Mouse (Mus musculus) small intestine, adult 2 months (tissue): ENCODE results near the gene Gucy1b2.

Experiments used
- CTCF ChIP-seq: fragments of 200-500 bp; IDR thresholded peaks from 2 replicates; pipeline ENCODE4 v1.5.1; 2012; ENCODE audit warnings: low read depth, mild to moderate bottlenecking, control low read depth, inconsistent platforms, low read length, moderate library complexity, mixed read lengths; ENCODE audit not compliant: insufficient replicate concordance, insufficient read length; ENCODE audit errors: extremely low read depth
- POLR2A ChIP-seq: fragments of 200-500 bp; IDR thresholded peaks from 2 replicates; pipeline ENCODE4 v1.6.1; 2012; ENCODE audit warnings: low read depth, mild to moderate bottlenecking, control low read depth, inconsistent platforms, low read length, moderate library complexity

DNA sequence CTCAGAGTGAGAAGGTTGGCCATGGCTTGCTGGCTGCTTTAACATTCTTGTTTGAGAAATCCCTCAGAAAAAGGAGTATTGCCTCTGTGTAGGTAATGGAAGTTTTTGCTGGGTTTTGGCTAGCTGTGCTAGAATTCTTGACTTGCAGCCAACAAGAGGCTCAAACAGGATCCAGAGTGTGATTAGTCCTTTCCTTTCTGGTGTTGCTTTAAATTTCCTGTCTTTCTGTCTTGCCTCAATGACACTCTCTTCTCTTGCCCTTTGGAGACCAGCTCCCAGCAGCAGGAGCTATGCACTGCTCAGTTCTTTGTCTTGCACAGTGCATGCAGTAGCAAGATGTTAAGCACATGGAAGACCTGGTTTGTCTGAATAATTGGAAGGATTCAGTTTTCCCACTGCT lies 80.4 kb downstream of the Gucy1b2 start:
- TF ChIP-seq CTCF = no peak
- no peak for TF ChIP-seq POLR2A
